Mouse (Mus musculus) urinary bladder, postnatal 14 days (tissue): Measurements from ENCODE around the gene Prg3.

Source experiments
- DNase-seq: peaks from one replicate; pipeline ENCODE4 v3.0.0; 2021; ENCODE audit warnings: low spot score

Prg3 gene

DNA sequence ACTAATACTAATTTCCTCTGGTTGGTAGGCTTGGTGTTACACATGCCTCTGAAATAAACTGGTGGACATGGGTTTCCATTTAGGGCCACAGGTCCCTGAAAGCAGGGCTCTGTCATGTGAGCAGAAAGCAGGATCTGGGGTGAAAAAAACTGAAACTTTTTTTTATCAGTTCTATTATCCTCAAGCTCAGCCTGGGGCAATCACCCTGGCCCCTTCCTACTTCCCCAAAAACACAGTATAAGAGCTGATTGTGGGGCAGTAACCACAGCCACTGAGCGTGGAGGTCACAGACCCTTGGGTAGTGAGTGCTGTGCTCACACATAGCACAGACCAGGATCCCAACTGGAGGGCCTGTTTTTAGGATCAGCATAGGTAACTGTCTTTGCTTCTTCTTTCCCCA, at the start of gene Prg3:
Gene Prg3 (plus strand): TSS at position 286 of the 400 bp plus-strand sequence.
- DNase-seq, result no peak

DNA sequence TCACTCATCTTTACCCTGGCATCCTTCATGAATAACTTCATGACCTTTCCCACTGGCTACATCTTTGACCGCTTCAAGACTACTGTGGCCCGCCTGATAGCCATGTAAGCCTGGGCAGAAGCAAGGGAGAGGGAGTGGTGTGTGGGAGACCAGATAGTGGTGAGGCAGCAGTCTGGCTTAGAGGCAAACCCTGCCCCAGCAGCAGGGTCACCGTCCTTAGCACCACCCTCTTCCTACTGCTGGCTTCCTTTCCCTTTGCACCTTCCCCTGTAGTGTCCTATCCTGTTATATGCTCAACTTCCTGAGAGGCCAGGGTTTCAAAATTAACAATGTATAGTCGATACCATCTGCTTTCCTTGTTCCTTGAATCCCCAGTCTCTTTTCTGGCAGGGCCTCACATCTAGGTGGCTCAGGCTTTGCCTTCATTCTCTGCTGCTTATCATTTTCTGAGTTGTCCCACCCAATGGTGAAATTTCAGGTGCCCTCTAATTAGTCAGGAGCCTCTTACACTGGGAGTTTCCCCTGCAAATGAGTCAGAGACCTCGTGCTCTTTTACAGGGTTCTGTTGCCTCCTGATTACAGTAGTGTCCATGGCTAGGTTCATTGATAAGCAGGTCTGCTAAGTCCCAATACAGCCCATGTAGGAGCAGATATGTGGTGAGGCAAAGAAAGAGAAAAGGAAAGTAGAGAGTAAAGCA, 49.6 kb upstream of the Prg3 start:
- DNase-seq, result no peak

DNA sequence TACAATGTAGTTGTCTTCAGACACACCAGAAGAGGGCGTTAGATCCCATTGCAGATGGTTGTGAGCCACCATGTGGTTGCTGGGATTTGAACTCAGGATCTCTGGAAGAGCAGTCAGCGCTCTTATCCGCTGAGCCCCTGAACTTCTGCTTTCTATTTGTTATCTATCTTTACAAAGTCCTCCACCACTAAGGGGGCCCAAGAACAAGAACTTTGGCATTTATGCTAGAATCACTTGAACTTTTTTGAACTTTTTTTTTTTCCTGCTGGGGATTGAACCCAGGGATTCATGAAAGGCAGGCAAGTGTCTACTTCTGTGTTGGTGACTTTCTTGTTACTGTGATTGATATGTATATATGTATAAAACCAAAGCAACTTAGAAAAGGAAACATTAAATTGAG, 48.7 kb upstream of the Prg3 start:
- DNase-seq, result no peak

DNA sequence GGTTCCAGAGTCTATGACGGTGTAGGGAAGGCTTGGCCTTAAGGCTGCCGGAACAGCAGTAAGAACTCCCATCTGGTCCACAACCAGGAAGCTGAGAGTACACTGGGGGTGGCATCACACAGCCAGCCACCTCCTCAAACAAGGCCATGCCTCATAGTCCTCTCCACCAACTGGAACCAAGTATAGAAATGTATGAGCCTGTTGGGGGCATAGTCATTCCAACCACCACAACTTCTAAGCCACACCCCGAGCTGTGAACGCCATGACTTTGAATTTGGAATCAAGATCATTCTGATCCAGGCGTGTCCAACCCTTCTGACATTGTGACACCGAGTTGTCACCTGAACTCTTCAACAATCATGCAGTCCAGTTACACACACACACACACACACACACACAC, 48.3 kb upstream of the Prg3 start:
- no peak for DNase-seq

DNA sequence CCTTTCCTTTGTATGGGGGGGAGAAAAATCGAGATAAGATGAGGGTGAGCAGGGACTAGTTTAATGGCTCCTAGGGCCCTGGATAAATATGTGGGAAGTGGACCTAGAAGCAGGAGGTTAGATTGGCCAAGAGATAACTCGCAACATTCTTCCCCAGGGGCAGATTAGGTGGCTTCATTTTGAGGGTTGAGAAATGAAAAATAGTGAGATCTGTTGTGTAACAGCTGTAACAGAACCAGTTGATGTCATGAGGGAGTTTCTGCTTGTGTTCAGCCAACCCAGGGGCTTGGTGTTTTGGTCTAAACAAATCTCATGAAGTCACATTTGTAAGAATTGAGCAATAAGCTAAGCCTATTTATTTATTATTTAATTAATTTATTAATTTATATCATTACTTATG, 46.7 kb upstream of the Prg3 start:
- DNase-seq, result no peak

DNA sequence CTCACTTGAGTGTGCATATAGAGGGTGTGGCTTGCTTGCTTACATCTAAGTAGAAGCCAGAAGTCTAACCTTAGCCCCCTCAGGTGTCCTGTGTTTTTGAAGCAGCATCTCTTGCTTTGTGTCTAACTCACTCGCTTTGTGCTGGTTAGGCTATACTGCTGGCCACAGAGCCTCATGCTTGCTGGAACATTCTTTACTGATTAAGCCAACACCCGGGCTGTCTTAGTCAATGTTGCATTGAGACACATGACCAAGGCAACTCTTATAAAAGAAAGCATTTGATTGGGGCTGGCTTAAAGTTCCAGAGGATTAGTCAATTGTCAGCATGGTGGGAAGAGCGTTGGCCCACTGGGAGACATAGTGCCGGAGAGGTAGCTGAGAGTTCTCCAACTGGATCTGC, 46.2 kb upstream of the Prg3 start:
- DNase-seq, result no peak

DNA sequence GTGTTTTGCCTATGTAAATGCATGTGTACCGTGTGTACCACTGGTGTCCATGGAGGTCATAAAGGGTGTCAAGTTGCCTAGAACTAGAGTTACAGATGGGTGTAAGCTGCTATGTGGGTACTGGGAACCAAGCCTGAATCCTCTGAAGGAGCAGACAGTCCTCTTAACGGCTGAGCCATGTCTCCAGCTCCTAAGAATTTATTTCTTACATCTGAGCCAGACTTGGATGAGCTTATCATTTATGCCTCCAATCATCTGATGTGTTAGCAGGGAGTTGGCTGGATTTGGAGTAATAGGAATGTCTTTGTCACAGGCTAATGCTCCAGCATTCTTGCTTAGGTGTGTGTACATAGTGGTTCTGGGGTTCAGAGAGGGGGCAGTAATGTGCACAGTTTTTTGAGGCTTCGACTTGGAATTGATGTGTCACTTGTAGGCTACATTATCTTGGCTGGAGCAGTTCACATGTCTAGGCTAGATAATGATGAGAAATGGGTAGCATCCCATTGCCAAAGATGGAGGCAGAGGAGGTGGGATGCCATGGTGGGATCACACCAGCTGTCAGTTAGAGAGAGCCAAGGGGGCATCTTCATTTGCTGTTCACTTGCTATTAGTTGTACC, 40.8 kb upstream of the Prg3 start:
- no peak for DNase-seq

DNA sequence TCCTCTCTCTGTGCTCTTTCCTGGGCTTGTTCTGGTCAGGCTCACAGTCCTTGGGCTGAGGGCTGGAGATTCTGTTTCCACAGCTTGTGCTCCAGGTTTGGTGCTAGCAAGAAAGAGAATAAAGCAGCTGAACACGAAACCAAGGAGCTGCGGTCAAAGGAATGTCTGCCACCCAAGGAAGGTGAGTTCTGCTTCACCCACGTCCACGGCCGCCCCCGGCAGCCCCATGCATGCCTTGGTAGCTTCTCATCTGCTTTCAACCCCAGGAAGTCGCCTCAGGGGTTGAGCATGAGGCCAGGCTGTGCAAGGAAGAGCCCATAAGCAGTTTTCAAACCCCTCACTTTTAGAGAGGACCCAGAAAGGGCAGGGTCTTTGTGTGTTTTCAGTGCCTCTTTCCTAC, 39.8 kb upstream of the Prg3 start:
- no peak for DNase-seq

DNA sequence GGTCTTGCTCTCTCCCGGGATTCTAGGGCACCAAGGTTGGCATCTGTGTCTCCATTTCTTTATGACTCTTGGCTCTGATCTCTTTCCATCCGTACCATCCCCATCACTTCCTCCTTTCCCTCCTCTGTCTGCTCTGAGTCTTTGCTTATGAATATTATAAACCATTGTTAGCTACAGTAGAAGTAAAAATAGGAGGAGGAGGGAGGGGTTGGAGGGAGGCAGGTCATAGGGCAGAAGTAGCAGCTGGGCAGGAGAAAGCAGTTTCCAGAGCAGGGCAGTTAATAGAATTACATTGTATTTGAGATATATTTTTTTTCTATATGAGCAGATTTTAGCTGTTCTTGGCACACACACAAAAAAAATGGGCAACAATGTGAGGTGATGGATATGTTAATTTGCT, 39.3 kb upstream of the Prg3 start:
- no peak for DNase-seq

DNA sequence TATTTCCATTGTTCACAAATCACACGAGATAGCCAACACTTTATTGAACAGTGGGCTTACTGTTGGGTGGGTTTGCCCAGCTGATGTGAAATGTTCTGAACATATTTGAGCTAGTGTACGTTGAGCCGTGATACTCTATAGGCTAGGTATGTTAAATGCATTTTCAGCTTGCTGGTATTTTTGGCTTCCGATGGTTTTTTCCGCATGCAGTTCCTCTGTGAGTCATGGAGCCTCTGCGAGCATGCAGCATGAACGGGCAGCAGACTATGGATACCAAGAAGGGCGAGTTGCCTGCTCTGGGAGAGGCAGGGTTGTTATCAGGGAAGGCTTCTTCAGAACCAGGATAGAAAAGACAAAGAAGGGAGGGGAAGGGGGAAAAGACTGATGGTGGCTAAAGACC, 37.0 kb upstream of the Prg3 start:
- DNase-seq, result no peak

DNA sequence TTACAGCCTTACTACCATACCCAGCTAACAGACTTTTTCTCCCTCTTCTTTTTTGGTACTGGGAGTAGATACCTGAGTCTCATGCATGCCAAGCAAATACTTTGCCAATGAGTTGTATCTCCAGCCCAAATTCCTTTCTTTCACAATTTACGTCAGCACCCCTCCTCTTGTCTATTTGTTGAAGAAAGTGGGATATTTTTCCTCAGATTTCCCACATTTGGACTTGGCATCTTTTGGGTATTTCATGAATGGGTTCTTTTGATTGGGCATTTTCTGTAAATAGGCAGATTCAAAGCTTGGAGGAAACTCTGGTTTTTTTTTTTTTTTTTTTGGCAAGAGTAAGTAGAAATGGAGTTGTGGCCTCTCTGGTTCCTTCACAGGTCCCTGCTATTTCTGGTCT, 35.8 kb upstream of the Prg3 start:
- DNase-seq, result no peak

DNA sequence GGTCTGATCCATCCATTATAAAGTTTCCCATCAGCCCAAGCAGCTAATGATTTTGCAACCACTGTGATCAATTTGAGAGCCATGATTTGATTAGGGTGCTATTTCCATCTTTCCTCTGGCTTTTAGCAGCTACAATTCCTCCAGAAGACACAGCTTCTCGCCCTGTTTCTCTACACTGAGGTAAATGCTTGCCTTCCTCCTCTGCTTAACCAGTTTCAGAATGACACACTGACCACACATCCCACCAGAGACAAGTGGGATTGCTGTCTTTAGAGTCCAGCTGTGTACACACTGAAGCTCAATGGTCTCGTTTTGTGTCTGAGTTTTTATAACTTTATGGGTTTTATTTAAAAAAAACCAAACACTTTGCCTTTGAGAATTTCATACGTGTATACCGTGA, 35.3 kb upstream of the Prg3 start:
- no peak for DNase-seq

DNA sequence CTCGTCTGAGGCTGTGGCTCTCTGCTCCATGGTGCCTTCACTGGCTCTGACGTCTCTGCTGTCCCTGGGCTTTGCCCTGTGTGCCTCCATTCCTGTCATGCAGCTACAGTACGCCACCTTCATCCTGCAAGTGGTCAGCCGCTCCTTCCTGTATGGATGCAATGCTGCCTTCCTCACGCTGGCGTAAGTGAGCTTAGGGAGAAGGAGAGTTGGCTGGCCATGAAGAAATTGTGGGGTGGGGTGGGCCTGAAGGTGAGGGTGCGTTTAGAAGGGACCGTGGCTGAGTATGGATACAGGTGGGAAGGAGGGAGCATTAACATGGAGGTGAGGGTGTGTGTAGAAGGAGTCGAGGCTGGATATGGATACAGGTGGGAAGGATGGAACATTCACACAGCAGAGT, 32.6 kb upstream of the Prg3 start:
- DNase-seq, result no peak

DNA sequence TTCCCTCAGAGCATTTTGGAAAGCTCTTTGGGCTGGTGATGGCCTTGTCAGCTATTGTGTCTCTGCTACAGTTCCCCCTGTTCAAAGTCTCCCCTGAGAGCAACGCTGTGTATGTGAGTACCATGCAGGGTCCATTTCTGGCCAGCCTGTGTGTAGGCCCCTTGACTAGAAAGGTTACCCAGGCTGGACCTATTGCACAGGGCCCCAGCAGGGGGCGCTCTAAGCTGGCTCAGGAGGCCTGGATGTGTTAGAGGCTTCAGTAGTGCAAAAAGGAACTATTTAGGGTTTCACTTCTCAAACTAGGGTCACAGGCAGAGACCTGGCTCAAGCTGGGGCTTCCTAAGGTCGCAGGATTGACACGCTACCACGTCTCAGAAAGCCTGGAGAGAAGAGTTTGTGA, 31.7 kb upstream of the Prg3 start:
- peak; percentile 46 for DNase-seq

DNA sequence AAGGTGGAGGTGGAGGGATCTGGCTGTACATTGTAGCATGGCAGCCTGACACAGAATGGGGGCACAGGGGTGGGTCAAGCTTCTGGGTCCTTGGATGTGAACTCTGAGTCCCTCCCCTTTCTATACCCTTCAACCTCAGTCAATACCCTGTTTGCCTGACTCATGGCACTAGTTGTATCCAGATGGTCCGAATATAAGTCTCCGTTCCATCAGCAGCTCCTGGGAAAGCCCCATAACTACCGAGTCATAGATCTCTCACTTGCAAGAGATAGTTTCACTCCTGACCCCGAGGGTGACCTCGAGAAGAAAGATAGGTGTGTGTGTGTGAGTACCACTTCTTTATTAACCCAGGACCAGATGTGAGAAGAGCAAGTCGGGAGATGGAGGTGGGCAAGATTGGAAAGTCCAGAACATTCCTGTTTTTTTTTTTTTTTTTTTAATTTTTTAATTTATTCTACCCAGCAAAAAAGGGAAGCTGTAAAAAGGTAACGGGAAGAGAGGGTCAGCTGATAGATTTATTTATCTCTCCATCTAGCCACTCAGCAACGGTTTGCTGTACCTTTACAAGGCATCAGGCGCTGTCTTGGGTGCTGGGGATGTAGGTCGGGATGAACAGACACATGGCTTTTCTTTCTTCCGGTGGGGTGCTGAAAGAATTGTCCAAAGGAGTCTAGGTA, 29.3 kb upstream of the Prg3 start:
- no peak for DNase-seq

DNA sequence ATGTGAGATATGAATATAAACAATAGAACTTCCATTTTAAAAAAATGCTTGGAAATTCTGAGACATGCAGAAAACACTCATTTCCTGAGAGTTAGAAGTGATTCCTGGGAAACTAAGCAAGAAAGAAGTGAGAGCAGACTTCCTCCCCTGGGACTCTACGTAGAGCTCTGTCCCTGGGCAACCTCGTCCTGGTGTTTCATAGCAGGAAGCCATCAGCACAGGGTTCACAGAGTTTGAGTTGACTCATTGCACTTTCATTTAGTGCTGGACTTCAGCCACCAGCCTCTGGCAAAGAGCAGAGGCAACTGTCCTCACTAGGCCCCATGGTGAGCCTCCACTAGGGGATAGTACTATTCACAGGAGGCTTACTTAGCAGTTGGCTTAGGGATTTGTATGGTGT, 26.7 kb upstream of the Prg3 start:
- peak; percentile 65 for DNase-seq

DNA sequence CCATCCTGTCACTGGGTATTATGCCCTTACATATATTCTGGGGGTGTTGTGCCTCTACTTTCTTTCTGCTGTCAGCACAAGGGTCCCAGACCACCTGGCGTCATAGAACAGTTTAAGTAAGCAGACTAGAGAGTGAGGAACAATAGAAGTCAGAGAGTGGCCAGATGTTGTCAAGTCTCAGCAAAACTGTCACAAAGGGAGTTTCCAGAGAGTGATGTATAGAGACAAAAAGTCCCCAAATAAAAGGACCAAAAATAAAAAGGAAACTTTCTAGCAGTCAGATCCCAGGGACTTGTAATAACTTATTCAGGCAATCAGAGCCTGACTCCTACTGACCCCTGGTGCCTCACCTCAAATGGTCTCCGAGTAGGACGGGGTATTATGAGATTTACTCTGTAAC, 26.1 kb upstream of the Prg3 start:
- DNase-seq, result no peak

DNA sequence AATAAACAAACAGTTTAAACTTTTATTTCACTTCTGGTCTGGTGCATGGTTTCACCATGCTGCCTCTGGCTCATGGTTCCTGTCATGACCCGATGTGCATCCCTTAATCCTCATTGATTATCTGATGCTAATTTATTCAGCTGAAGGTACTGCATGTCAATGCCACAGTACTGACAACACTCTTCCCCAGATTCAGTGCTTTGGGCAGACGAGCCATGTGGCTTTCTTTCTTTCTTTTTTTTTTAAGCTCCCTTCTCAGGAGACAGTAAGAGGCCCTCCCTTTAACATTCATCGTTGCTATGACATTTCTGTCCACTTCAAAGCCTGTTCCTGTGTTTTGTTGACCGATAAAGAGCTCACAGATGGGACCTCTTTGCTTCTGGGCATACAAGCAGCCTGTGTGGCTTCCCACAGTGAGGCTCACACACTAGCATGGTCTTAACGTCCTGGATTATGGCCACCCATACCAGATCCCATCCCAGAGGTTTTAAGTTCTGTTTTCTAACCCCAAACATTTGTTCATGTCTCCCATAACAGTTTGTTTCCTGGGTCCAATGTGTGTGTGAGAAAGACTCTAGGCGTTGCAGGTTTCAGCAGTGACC, 25.0 kb upstream of the Prg3 start:
- no peak for DNase-seq

DNA sequence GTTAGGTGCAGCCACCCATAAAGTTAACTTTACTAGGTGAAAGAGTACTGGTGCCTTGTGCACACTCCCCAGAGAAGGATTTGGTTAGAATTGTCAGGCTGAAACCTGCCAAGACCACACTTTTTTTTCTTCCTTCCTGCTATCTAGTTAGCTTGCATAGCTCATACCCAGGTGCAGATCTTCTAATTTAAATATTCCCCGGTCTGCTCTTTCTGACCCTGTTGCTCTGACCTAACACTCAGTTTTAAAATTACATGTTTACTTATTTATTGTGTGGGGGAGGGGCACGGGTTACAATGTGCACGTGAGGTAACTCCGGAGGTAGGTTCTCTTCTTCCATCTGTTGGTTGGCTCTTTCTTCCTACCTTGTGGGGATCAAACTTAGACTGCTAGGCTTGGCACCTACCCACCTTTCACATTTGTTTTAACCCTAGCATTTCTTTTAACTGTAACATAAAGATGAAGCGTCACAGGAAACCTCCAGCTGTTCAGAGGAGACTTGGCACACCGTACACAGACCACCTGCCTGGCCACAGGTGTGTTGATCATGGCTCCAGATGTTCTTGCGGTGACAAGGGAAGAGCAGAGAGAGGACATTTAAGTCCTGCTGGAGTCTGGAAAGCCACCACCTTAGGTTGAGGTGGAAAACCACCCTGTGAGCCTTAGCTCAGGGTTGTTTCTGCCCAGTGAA, 23.8 kb upstream of the Prg3 start:
- DNase-seq, result no peak

DNA sequence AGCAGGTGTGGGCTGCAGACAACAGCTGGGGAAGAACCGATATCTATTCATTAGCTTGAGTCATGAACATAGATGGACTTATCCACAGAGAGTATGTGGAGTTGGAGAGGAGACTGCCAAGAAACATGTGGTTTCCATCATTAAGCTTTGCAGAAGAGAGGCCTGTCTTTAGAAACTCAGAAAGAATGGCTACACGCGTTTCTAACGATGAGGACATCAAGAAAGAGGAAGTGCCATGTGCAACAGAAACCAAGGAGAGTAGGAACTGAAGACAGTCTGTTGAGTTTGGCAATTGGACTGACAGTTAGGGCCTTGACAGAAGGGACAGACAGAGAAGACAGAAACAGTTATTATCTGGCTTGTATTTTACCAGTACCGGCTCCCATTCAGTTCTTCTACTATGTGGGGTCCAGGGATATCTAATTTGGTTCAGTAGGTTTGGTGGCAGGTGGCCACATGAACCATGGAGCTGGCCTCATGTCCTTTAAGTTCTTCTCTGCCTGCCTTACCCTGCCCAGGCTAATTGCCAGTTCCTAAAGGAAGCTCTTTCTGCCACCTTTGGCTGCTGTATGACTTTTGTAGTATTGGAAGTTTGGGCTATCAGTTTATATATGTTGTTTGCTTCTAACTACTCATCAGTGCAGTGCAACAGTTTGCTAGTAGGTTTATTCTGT, 20.6 kb upstream of the Prg3 start:
- no peak for DNase-seq

DNA sequence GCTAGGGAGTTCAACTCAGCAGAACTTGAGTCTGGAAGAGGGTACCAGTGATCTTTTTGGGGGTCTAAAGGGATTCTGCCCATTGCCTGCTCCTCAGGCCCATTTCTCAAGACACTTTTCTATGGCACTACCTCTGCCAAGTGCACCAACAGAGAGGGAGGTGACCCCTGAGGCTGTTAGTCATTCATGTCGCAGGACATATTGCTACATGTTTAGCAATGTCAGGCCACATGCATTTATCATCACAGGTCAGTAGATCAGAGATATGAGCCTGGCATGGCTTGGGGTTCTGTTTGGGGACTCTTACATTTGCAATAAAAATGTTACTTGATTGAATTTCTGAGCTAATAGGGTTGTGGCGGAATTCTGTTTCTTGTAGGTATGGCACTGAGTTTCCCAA, 12.4 kb upstream of the Prg3 start:
- no peak for DNase-seq

DNA sequence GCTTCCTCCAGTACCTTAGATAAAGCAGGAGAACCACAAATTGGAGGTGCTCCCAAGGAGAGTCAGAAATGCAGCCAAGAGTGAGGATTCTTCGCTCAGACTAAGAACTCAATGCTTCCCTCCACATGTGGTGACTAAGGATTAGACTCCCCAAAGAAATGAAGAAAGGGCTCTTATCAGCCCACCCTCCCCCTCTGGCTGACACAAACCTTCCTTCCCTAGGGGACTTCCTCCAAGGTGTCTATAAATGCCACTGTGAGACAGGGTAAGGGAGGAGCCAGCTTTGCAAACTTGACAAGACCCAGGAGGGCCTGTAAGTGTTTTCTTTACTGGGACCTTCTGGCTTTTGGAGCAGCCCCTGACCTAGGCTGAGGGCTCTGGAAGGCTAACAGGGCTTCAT, 7.8 kb upstream of the Prg3 start, which contains the start of gene Prg2:
Gene Prg2 (plus strand): TSS at position 274 of the 400 bp plus-strand sequence.
- no peak for DNase-seq
